8 mouse cellular contexts compared by ENCODE assay signal in the genomic region with DNA sequence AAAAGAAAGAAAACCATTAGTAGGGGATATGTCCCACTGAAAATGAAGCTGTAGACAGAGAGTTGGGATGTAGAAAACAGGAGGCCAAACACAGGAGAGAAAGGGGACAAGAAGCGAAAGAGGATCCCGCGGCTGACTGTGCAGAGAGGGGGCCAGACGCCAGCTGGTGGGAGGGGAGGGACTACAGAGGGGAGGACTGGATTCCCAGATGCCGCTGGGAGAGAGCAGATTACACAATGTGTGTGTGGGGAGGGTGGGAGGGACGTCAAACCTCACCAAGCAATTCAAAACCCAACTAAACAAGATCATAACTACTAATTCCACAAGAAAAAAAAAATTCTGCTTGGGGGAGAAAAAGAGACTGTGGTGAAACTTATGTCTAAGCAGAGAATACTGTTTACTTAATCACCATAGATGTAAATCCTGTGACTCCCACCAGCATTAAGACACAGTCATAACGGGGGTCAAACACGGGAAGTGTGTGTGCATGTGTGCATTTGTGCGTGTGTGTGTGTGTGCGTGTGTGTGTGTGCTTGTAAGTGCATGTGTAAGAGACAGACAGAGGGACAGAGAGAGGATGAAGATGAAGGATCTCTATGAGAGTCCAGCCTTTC. TPM values are rescaled to one million over a fixed set of nuclear protein-coding genes. Genes with fewer than 3 reads are reported as not detected.
DNase-seq lines count a peak whose midpoint lies in the region; ATAC-seq lines count a peak whose summit lies in the region.

No protein-coding gene starts in this region.

- DNase-seq in urinary bladder, postnatal 25 days (ENCODE audit: low spot score) = peak; percentile 49
- no peak for DNase-seq in urinary bladder, adult 2 months (ENCODE audit: low spot score)
- peak; percentile 68 to 83 for DNase-seq in gastrocnemius, adult 8-10 months (ENCODE audit: low spot score in 2 of 2)
- no peak for DNase-seq in hindbrain, embryonic 14.5 days (ENCODE audit: low spot score)
- DNase-seq in neural tube, embryonic 11.5 days (ENCODE audit: low spot score) = peak; percentile 63
- DNase-seq in thymus, postnatal 10 days (ENCODE audit: low spot score in 2 of 2) = no peak

- peak overlapping the region; percentile 27; the same call in 1 of the 2 replicates for H3K27ac ChIP-seq in hindbrain, embryonic 14.5 days
- 0 out of 2 replicates have a peak overlapping the region, but pooled peaks have one; percentile 35 for H3K27ac ChIP-seq in limb, embryonic 12.5 days
- H3K27ac ChIP-seq in neural tube, embryonic 11.5 days (ENCODE audit: low read depth, low read length) = no peak overlapping the region

- no peaks in the 10 kb centered on the region for H3K36me3 ChIP-seq in hindbrain, embryonic 14.5 days (replicated peaks; ENCODE audit: control insufficient read depth, insufficient read depth)
- no peaks in the 10 kb centered on the region for H3K36me3 ChIP-seq in limb, embryonic 12.5 days
- no peaks in the 10 kb centered on the region for H3K36me3 ChIP-seq in neural tube, embryonic 11.5 days (ENCODE audit: control insufficient read depth, insufficient read depth, low read length)

- no peak overlapping the region for H3K9ac ChIP-seq in hindbrain, embryonic 14.5 days
- no peak overlapping the region for H3K9ac ChIP-seq in limb, embryonic 12.5 days (replicated peaks)
- no peak overlapping the region for H3K9ac ChIP-seq in neural tube, embryonic 11.5 days (ENCODE audit: low read length)

- no peak overlapping the region for H3K4me3 ChIP-seq in hindbrain, embryonic 14.5 days (replicated peaks; ENCODE audit: low read length)
- H3K4me3 ChIP-seq in limb, embryonic 12.5 days (replicated peaks) = no peak overlapping the region
- H3K4me3 ChIP-seq in neural tube, embryonic 11.5 days (ENCODE audit: low read depth, low read length) = no peak overlapping the region

- no peaks in the 10 kb centered on the region for H3K9me3 ChIP-seq in hindbrain, embryonic 14.5 days (ENCODE audit: control insufficient read depth, low read length)
- H3K9me3 ChIP-seq in limb, embryonic 12.5 days = no peaks in the 10 kb centered on the region
- no peaks in the 10 kb centered on the region for H3K9me3 ChIP-seq in neural tube, embryonic 11.5 days (ENCODE audit: control insufficient read depth, low read length)

- no peak for ATAC-seq in hindbrain, embryonic 14.5 days (ENCODE audit: low FRiP score)
- no peak for ATAC-seq in limb, embryonic 12.5 days (ENCODE audit: insufficient number of reproducible peaks, insufficient read depth, low FRiP score, low TSS enrichment, low read depth)
- no peak for ATAC-seq in neural tube, embryonic 11.5 days (ENCODE audit: insufficient read depth, low FRiP score, low TSS enrichment)
- ATAC-seq in erythroblast, adult 5-6 weeks (replicated peaks; ENCODE audit: low FRiP score, poor library complexity, severe bottlenecking) = no peak

- H3K27me3 ChIP-seq in hindbrain, embryonic 14.5 days (ENCODE audit: control insufficient read depth, insufficient read depth, low read length) = no peaks in the 10 kb centered on the region
- peaks cover 5% of the 10 kb centered on the region; the same call in 1 of the 2 replicates for H3K27me3 ChIP-seq in limb, embryonic 12.5 days
- H3K27me3 ChIP-seq in neural tube, embryonic 11.5 days (ENCODE audit: control insufficient read depth, insufficient read depth, low read length) = no peaks in the 10 kb centered on the region

- H3K4me2 ChIP-seq in hindbrain, embryonic 14.5 days (replicated peaks) = no peak overlapping the region
- no peak overlapping the region for H3K4me2 ChIP-seq in limb, embryonic 12.5 days
- no peak overlapping the region for H3K4me2 ChIP-seq in neural tube, embryonic 11.5 days (ENCODE audit: low read depth)

- 0 out of 2 replicates have a peak, but pooled peaks cover 6% of the 10 kb centered on the region for H3K4me1 ChIP-seq in hindbrain, embryonic 14.5 days (replicated peaks; ENCODE audit: control insufficient read depth, insufficient read depth, low read length)
- H3K4me1 ChIP-seq in limb, embryonic 12.5 days (replicated peaks) = peaks cover 18% of the 10 kb centered on the region
- peaks cover 2% of the 10 kb centered on the region; the same call in 1 of the 2 replicates for H3K4me1 ChIP-seq in neural tube, embryonic 11.5 days (ENCODE audit: control insufficient read depth, insufficient read depth, low read length)

- WGBS in hindbrain, embryonic 14.5 days = 33% methylated on average over 10 of the region's 10 CpGs
- 30% methylated on average over 10 of the region's 10 CpGs for WGBS in limb, embryonic 12.5 days
- WGBS in neural tube, embryonic 11.5 days = 42% methylated on average over 10 of the region's 10 CpGs

RNA-seq across cellular contexts. Expression of gene Zcchc24, which starts 26.8 kb away (rescaled TPM):
- polyA plus RNA-seq in urinary bladder, adult 2 months (2012; rRNA removed) = 62.1 and 79.7 TPM in 2 replicates
- 10 to 100 TPM; 54.4 to 82.7 (median 64.0) TPM for total RNA-seq in gastrocnemius, adult 8-10 months (2022)
- polyA plus RNA-seq in hindbrain, embryonic 14.5 days (2014; fragmentation: Nextera tagmentation; extraction: Ambion mirVana) = 18.5 and 19.0 TPM in 2 replicates
- polyA plus RNA-seq in limb, embryonic 12.5 days (2016; fragmentation: Nextera tagmentation; extraction: Ambion mirVana) = 28.6 and 32.6 TPM in 2 replicates
- 22.3 and 22.6 TPM in 2 replicates for polyA plus RNA-seq in neural tube, embryonic 11.5 days (2014; fragmentation: Nextera tagmentation; extraction: Ambion mirVana)
- total RNA-seq in erythroblast, adult 5-6 weeks (2015; ENCODE audit: low replicate concordance) = 2.7 TPM in 1 of 2 replicates, not detected in the other
- total RNA-seq in erythroblast, adult 5-6 weeks (2017; ENCODE audit: low replicate concordance) = 0.94 and 0.98 TPM in 2 replicates

RNA-seq across cellular contexts. Expression of gene Anxa11, which starts 46.3 kb away (rescaled TPM):
- polyA plus RNA-seq in urinary bladder, adult 2 months (2012; rRNA removed) = 65.5 and 84.4 TPM in 2 replicates
- 100 to 1,000 TPM in 3 of 4 experiments, 10 to 100 TPM in 1; 92.4 to 119 (median 105) TPM for total RNA-seq in gastrocnemius, adult 8-10 months (2022)
- polyA plus RNA-seq in hindbrain, embryonic 14.5 days (2014; fragmentation: Nextera tagmentation; extraction: Ambion mirVana) = 2.9 and 3.2 TPM in 2 replicates
- polyA plus RNA-seq in limb, embryonic 12.5 days (2016; fragmentation: Nextera tagmentation; extraction: Ambion mirVana) = 6.2 and 7.0 TPM in 2 replicates
- 3.5 and 4.2 TPM in 2 replicates for polyA plus RNA-seq in neural tube, embryonic 11.5 days (2014; fragmentation: Nextera tagmentation; extraction: Ambion mirVana)
- total RNA-seq in erythroblast, adult 5-6 weeks (2015; ENCODE audit: low replicate concordance) = 28.2 and 30.9 TPM in 2 replicates
- 4.3 and 6.8 TPM in 2 replicates for total RNA-seq in erythroblast, adult 5-6 weeks (2017; ENCODE audit: low replicate concordance)

Comparison
In these comparisons a context has a peak if more than half of its experiments do, and no peak if none do; other contexts are left out.
1. DNase-seq: peak in urinary bladder, postnatal 25 days (single experiment), gastrocnemius, adult 8-10 months (2 of 2) and neural tube, embryonic 11.5 days (single experiment); none in urinary bladder, adult 2 months (single experiment), hindbrain, embryonic 14.5 days (single experiment) and thymus, postnatal 10 days (0 of 2).